Mouse (Mus musculus) ZHBTc4 (cell line): Measurements from ENCODE around the gene Akr1b8.
"Not testable (repeated sequence)": the region's sequence is repeated elsewhere in the genome, so short reads cannot be mapped to it uniquely, and the experiment has no call there.

Source experiments
- DNase-seq: peaks from one replicate; pipeline ENCODE4 v3.0.0-alpha.2; 2011; ENCODE audit warnings: low read depth, low spot score

Gene Akr1b8

GRCm38 (mm10) chr6:34398431-34398830 is 44.5 kb downstream of the Akr1b8 start:
- DNase-seq: no peak

DNA sequence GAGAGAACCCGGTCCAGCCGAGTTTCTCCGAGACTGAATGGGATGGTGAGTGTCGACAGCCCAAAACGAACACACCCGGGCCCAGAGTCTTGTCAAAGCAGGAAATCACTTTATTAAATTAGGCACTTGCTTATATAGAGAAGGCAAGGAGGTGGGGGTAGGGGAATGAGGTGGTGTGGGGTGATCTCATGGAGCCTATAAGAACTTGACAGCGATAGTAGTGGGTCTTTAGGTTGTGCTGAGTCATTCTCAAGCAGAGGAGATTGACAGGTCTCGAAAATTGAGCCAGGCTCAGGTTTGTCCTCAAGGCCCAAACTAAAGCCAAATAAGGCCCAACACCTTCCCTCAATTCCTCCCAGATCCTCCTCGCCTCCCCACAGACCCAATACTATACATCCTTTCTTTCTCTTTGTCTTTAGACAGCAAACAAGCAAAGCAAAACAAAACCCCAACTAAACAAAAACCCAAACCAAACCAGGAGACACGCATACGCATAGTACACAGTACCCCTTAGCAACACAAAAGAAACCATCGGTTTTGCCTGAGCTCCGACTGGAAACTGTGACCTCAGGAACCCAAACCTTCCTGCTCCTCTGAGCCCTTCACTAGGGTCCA is 45.8 kb downstream of the Akr1b8 start:
- peak; percentile 67 for DNase-seq

DNA sequence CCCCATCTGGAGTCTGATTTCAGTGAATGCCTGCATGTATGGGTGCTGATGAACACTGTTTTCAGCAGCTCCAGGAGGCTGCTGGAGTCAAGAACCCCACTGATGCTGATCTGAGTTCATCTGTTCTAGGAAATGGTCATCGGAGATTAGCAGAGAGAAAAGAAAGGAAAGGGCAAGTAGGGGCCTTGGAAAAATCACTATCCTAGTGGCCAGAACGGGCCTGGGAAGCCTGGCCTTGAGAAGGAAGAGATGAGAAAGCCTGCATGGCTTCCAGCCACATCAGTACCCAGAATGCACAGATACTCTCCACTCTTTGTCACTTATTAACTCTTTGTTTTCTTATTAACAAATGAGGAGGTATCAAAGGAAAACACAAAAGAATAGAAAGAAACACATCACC is 46.8 kb downstream of the Akr1b8 start:
- DNase-seq: no peak

DNA sequence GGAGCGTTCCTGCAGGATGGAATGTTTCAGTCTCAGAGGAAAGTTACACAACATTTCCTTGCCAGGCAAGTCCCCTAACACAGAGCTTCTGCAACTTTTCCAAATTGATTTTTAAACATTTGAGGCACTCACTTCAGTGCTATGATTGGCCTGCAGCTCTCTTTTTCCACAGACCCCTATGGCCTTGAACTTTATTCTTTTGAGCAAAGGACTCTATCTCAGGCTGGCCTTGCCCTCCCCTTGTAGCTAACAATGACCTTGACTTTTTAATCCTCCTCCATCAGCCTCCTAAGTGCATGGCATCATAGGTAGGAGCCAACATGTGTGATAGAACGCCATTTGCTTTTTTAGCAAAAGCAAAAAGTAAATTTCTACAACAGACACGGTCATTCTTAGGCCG is 52.8 kb downstream of the Akr1b8 start:
- no peak for DNase-seq

GRCm38 (mm10) chr6:34407403-34407802 is 53.5 kb downstream of the Akr1b8 start:
- DNase-seq: no peak

DNA sequence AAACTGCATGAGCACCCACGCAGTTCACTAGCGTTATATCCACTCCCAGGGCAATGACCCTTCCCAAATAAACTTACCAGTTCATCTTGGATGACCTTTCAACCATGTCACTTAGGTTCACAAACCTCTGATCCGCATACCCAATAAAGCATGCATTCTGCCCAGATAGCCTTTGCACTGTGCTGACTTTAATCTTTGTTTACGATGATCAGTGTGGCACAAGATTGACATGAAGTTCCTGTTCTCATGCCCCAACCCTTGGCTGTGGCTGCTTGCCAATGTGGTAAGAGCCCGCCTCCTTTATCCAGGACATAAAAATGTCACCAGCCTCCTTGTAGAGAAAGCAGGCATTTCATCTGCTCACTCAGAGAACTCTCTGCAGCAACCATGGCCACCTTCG is 58.1 kb downstream of the Akr1b8 start, which contains the start of gene Akr1b7:
TSS of gene Akr1b7 (plus strand) at position 312 of the 400 bp plus-strand sequence.
- DNase-seq: no peak

DNA sequence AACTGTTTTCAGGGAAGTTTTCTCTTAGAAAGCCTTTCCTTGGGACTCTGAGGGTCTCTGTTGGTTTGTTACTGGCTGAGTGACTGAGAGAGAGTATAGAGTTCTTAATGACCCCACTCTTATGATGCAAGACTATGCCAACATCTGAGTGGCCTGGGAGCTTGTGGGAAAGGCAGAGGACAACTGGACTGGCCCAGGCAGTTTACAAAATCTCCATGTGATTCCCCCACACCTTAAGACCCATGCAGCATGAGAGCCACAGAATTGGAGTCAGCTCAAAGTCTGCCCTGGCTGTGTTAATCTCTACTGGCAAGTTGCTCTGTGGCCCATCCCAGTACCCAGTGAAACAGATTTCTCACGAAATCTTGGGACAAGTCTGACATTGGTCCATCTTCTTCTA is 58.8 kb downstream of the Akr1b8 start:
- no peak for DNase-seq

DNA sequence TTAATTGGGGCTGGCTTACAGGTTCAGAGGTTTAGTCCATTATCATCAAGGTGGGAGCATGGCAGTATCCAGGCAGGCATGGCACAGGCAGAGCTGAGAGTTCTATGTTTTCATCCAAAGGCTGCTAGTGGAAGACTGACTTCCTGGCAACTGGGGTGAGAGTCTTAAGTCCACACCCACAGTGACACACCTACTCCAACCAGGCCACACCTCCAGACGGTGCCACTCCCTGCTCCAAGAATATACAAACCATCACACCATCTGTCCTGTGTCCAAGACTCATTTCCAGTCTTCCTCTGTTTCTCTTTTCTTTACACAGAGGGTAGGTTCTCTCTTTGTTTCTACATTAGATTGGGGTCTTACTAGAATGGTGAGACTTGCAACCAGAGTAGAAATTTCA is 59.5 kb downstream of the Akr1b8 start:
- not testable (repeated sequence) for DNase-seq

- DNase-seq: no peak
Observed at GRCm38 (mm10) chr6:34416521-34416920, 62.6 kb downstream of the Akr1b8 start.
